Mouse (Mus musculus) liver, embryonic 13.5 days (tissue): ENCODE data around the gene Fli1. TPM values are rescaled to one million over a fixed set of nuclear protein-coding genes. Genes with fewer than 3 reads are reported as not detected.

ENCODE experiments used
- ATAC-seq: fragments of 200-750 bp; cut with Nextera tagmentation; 2 replicates; pipeline ENCODE4 v1.8.0; 2017; ENCODE audit warnings: low read depth, mild to moderate bottlenecking, moderate number of reproducible peaks, moderate library complexity
- DNase-seq: peaks from one replicate; pipeline ENCODE4 v3.0.0; 2022
- H3K27ac ChIP-seq: fragments of 300-500 bp; sonication (generic); 2 replicates; pipeline ENCODE4 v1.5.1; 2015; ENCODE audit warnings: moderate library complexity, mild to moderate bottlenecking, inconsistent platforms
- H3K27me3 ChIP-seq: fragments of 300-500 bp; sonication (generic); 2 replicates; pipeline ENCODE4 v1.6.1; 2015; ENCODE audit warnings: mild to moderate bottlenecking, inconsistent platforms
- H3K36me3 ChIP-seq: fragments of 300-500 bp; sonication (generic); 2 replicates; pipeline ENCODE4 v1.6.1; 2015; ENCODE audit warnings: mild to moderate bottlenecking, inconsistent platforms
- H3K4me1 ChIP-seq: fragments of 300-500 bp; sonication (generic); replicated peaks from 2 replicates; pipeline ENCODE4 v1.6.1; 2015; ENCODE audit warnings: inconsistent platforms
- H3K4me2 ChIP-seq: fragments of 300-500 bp; sonication (generic); 2 replicates; pipeline ENCODE4 v1.6.1; 2015; ENCODE audit warnings: inconsistent platforms, mild to moderate bottlenecking, moderate library complexity
- H3K4me3 ChIP-seq: fragments of 300-500 bp; sonication (generic); replicated peaks from 2 replicates; pipeline ENCODE4 v1.5.1; 2015; ENCODE audit warnings: mild to moderate bottlenecking, inconsistent platforms
- H3K9ac ChIP-seq: fragments of 300-500 bp; sonication (generic); 2 replicates; pipeline ENCODE4 v1.6.1; 2015; ENCODE audit warnings: mild to moderate bottlenecking, inconsistent platforms
- H3K9me3 ChIP-seq: fragments of 300-500 bp; sonication (generic); replicated peaks from 2 replicates; pipeline ENCODE4 v1.6.1; 2016; ENCODE audit warnings: inconsistent platforms
- WGBS: fragments of 180-500 bp; shearing (Covaris S2); methylation state at CpG from one replicate; pipeline ENCODE4 v1.1.7; 2015; ENCODE audit not compliant: insufficient replicate concordance; 5-methylcytosine and 5-hydroxymethylcytosine counted together
- polyA plus RNA-seq: library from polyadenylated mRNA; unstranded; fragments of >200 nt; fragmentation: Nextera tagmentation; extraction: Ambion mirVana; gene quantifications from 2 replicates; pipeline ENCODE4 v1.2.1, GENCODE M21; 2015

Fli1 gene
- polyA plus RNA-seq, 1 experiment from 2014 or later, result 9.1 TPM

GRCm38 (mm10) chr9:32495643-32495997 is 47.0 kb downstream of the Fli1 start:
- Histone ChIP-seq H3K4me3 (no peak overlapping the region), H3K4me2 (peak overlapping the region; percentile 24; the same call in 1 of the 2 replicates), H3K36me3 (no peaks in the 10 kb centered on the region), H3K9me3 (no peaks in the 10 kb centered on the region), H3K27ac (no peak overlapping the region), H3K27me3 (no peaks in the 10 kb centered on the region), H3K4me1 (peaks cover 26% of the 10 kb centered on the region), H3K9ac (no peak overlapping the region)
- ATAC-seq (peak; percentile 64), DNase-seq (no peak)
- WGBS, result 13% methylated on average over 7 of the region's 7 CpGs

DNA sequence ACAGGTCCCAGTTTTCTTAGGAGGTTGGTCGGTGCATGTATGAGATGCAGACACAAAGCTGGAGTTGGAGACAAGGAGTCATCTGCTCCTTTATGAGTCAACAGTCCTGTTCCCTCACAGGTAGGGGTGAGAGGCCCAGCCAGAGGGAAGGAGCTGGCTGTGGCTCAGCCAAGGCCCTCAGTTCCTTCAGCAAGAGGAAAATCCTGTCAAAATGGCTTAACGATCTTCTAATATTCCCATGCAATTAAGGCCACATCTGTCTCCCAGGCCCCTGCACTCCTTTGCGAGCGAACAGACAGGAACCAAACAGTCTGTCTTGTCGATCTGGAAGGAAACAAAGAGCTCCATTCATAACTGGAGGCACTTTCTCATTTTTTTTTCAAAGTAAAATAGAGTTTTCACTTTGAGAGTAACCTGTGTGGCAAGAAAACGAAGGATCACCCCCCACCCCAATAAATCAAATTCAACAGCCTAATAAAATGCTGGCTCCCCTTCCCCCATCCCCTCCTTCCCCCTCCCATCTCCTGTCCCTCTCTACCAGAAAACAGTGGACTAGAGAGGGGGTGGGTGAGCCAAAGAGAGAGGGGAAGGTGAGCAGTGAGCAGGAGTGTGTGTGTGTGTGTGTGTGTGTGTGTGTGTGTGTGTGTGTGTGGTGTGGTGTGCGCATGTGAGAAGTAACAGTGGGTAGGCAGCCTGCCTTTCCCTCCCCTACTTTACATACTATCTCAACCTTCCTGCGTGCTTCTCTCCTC is 47.6 kb downstream of the Fli1 start:
- WGBS, result 50% methylated on average over 8 of the region's 8 CpGs
- H3K4me1 ChIP-seq, result peaks cover 26% of the 10 kb centered on the region
- no peaks in the 10 kb centered on the region for H3K36me3 ChIP-seq
- DNase-seq (no peak), ATAC-seq (no peak)
- H3K27ac ChIP-seq, result no peak overlapping the region
- no peak overlapping the region for H3K9ac ChIP-seq
- H3K4me2 ChIP-seq, result 0 out of 2 replicates have a peak overlapping the region, but pooled peaks have one; percentile 24
- no peaks in the 10 kb centered on the region for H3K27me3 ChIP-seq
- no peaks in the 10 kb centered on the region for H3K9me3 ChIP-seq
- H3K4me3 ChIP-seq, result no peak overlapping the region

- H3K36me3 ChIP-seq, result no peaks in the 10 kb centered on the region
- no peaks in the 10 kb centered on the region for H3K27me3 ChIP-seq
- peaks cover 23% of the 10 kb centered on the region for H3K4me1 ChIP-seq
- 79% methylated on average over 4 of the region's 4 CpGs for WGBS
- no peaks in the 10 kb centered on the region for H3K9me3 ChIP-seq
- no peak overlapping the region for H3K9ac ChIP-seq
- no peak overlapping the region for H3K4me3 ChIP-seq
- H3K4me2 ChIP-seq, result no peak overlapping the region
- ATAC-seq, result no peak
- H3K27ac ChIP-seq, result no peak overlapping the region
- no peak for DNase-seq
These were observed 48.9 kb downstream of the Fli1 start for GRCm38 (mm10) chr9:32493588-32494423.

DNA sequence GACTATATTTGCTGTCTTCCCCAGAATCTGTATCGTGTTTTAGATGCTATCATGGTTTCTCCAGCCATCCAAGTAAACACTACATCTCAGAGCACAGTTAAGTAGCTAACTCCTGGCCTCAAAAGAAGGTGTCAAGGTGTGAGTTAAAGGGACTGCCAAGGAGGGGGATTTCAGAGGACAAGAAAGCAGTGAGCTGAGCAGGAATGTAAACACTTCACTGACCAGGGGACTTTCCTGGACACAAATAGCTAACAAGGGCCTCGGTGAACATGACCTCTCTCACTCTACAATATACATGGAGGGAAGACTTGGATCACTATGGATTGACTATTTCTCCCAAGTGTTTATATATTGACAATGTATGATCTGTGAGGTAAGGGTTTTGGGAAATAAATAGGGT is 49.9 kb downstream of the Fli1 start:
- no peak for DNase-seq

DNA sequence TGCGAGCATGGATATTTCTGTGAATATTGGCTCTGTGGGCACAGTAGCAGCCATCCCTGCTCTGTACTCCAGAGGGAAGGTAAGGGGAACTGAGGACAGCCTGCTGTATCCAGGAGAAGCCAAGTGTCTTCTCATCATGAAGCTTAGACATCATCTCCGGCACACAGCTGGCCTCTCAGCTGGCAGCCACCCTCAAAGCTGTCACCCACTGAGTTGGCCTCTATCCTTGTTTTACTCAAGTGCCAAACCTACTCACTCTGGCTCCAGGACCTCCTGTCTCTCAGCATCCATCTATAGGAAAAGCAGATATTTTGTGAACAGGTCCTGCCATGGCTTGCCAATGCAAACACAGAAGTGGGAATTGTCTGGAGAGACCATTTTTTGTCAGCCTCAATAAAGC is 51.2 kb downstream of the Fli1 start:
- WGBS, result 81% methylated on average over 2 of the region's 2 CpGs

More for the DNA sequence above, 49.9 kb downstream of the Fli1 start:
- no peak overlapping the region for H3K27ac ChIP-seq
- no peak overlapping the region for H3K4me2 ChIP-seq
- H3K27me3 ChIP-seq, result no peaks in the 10 kb centered on the region
- no peak overlapping the region for H3K4me3 ChIP-seq
- 47% methylated on average over 2 of the region's 2 CpGs for WGBS
- no peak overlapping the region for H3K9ac ChIP-seq
- H3K36me3 ChIP-seq, result no peaks in the 10 kb centered on the region
- H3K4me1 ChIP-seq, result peaks cover 23% of the 10 kb centered on the region
- no peaks in the 10 kb centered on the region for H3K9me3 ChIP-seq
- no peak for ATAC-seq

GRCm38 (mm10) chr9:32489794-32490358 is 52.8 kb downstream of the Fli1 start:
- Histone ChIP-seq H3K36me3 (no peaks in the 10 kb centered on the region), H3K27me3 (no peaks in the 10 kb centered on the region), H3K4me2 (no peak overlapping the region), H3K27ac (no peak overlapping the region), H3K4me1 (peaks cover 6% of the 10 kb centered on the region), H3K4me3 (no peak overlapping the region), H3K9ac (no peak overlapping the region), H3K9me3 (no peaks in the 10 kb centered on the region)
- DNase-seq (no peak), ATAC-seq (no peak)
- WGBS, result 69% methylated on average over 4 of the region's 4 CpGs

More for the DNA sequence above, 51.2 kb downstream of the Fli1 start:
- Histone ChIP-seq H3K27ac (no peak overlapping the region), H3K9me3 (no peaks in the 10 kb centered on the region), H3K4me1 (peaks cover 22% of the 10 kb centered on the region), H3K9ac (no peak overlapping the region), H3K27me3 (no peaks in the 10 kb centered on the region), H3K36me3 (no peaks in the 10 kb centered on the region), H3K4me3 (no peak overlapping the region), H3K4me2 (no peak overlapping the region)
- ATAC-seq, result no peak
- no peak for DNase-seq

- H3K27ac ChIP-seq, result no peak overlapping the region
- H3K36me3 ChIP-seq, result no peaks in the 10 kb centered on the region
- no peaks in the 10 kb centered on the region for H3K27me3 ChIP-seq
- no peak overlapping the region for H3K4me2 ChIP-seq
- no peak for DNase-seq
- no peak overlapping the region for H3K9ac ChIP-seq
- no peaks in the 10 kb centered on the region for H3K9me3 ChIP-seq
- ATAC-seq, result no peak
- H3K4me1 ChIP-seq, result peaks cover under 1% of the 10 kb centered on the region; the same call in 1 of the 2 replicates
- 41% methylated on average over 4 of the region's 4 CpGs for WGBS
- no peak overlapping the region for H3K4me3 ChIP-seq
These were observed 53.3 kb downstream of the Fli1 start for GRCm38 (mm10) chr9:32489315-32489714.

GRCm38 (mm10) chr9:32488627-32489026 is 54.0 kb downstream of the Fli1 start:
- Histone ChIP-seq H3K4me1 (no peaks in the 10 kb centered on the region; the same call in 1 of the 2 replicates), H3K36me3 (no peaks in the 10 kb centered on the region), H3K9me3 (no peaks in the 10 kb centered on the region), H3K4me3 (no peak overlapping the region), H3K9ac (no peak overlapping the region), H3K4me2 (no peak overlapping the region), H3K27me3 (no peaks in the 10 kb centered on the region), H3K27ac (no peak overlapping the region)
- no peak for DNase-seq
- no peak for ATAC-seq

- Histone ChIP-seq H3K4me2 (no peak overlapping the region), H3K9ac (no peak overlapping the region), H3K27me3 (no peaks in the 10 kb centered on the region), H3K36me3 (no peaks in the 10 kb centered on the region), H3K4me3 (no peak overlapping the region), H3K27ac (no peak overlapping the region), H3K9me3 (no peaks in the 10 kb centered on the region), H3K4me1 (no peaks in the 10 kb centered on the region; the same call in 1 of the 2 replicates)
- ATAC-seq (no peak), DNase-seq (no peak)
- 63% methylated on average over 5 of the region's 5 CpGs for WGBS
These were observed 54.8 kb downstream of the Fli1 start for GRCm38 (mm10) chr9:32487823-32488222.

- Histone ChIP-seq H3K9ac (no peak overlapping the region), H3K4me1 (no peaks in the 10 kb centered on the region; the same call in 1 of the 2 replicates), H3K36me3 (no peaks in the 10 kb centered on the region), H3K4me2 (no peak overlapping the region), H3K27ac (no peak overlapping the region), H3K4me3 (no peak overlapping the region), H3K9me3 (no peaks in the 10 kb centered on the region), H3K27me3 (no peaks in the 10 kb centered on the region)
- 69% methylated on average over 4 of the region's 4 CpGs for WGBS
- no peak for DNase-seq
- no peak for ATAC-seq
These were observed 55.3 kb downstream of the Fli1 start for GRCm38 (mm10) chr9:32487401-32487800.

DNA sequence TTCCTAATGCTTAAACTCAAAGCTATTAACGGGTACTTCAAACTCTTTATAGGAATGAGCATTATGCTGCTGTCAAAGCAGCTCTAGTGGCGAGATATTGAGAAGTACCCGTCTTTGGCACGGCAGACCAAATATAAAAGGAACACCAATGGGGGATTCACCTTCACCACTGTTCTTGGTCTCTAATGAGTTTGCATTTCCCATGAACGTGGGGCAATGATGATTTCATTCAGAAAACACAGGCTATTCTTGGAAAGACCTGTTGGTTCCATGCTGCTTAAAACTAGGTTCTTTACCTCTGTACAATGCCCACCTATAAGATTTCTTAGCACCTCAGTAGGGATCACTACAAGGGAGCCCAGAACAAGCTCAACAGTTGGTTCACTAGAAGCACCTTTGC is 62.2 kb downstream of the Fli1 start:
- WGBS, result 63% methylated on average over 5 of the region's 5 CpGs

More for the DNA sequence above, 62.2 kb downstream of the Fli1 start:
- no peak overlapping the region for H3K4me3 ChIP-seq
- DNase-seq (no peak), ATAC-seq (no peak)
- H3K27me3 ChIP-seq, result no peaks in the 10 kb centered on the region
- peaks cover 24% of the 10 kb centered on the region for H3K4me1 ChIP-seq
- no peak overlapping the region for H3K4me2 ChIP-seq
- no peaks in the 10 kb centered on the region for H3K36me3 ChIP-seq
- no peaks in the 10 kb centered on the region for H3K9me3 ChIP-seq
- no peak overlapping the region for H3K27ac ChIP-seq
- no peak overlapping the region for H3K9ac ChIP-seq
